Mouse (Mus musculus) ovary, postnatal 10 days (tissue): ENCODE measurements around the gene Kazn.
A peak's percentile ranks its signal among the peaks of the same experiment; 100 is the strongest.

Experiments
- DNase-seq: peaks from one replicate; pipeline ENCODE4 v3.0.0; 2022; ENCODE audit warnings: low spot score

Kazn gene

GRCm38 (mm10) chr4:142239240-142240126 lies at the start of gene Kazn:
TSS of gene Kazn (minus strand) at chr4:142239401.
- peak; percentile 81 for DNase-seq

DNA sequence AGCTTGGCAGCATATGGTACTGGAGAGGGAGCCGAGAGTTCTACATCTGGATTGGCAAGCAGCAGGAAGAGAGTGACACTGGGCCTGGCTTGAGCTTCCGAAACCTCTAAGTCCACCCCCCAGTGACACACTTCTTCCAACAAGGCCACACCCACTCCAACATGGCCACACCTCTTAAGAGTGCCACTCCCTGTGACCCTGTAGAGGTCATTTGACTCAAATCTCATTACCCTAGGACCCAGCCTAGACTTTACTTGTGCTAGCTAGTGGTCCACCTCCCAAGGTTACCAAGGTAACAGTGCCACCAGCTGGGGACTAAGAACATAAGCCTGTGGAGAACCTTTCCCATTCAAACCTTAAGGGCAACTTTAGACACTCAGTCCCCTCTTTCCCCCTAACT lies 46.3 kb upstream of the Kazn start:
- no peak for DNase-seq

- DNase-seq: no peak
Observed at GRCm38 (mm10) chr4:142283867-142284266, 44.7 kb upstream of the Kazn start.

GRCm38 (mm10) chr4:142278197-142278575 lies 39.0 kb upstream of the Kazn start:
- no peak for DNase-seq

DNA sequence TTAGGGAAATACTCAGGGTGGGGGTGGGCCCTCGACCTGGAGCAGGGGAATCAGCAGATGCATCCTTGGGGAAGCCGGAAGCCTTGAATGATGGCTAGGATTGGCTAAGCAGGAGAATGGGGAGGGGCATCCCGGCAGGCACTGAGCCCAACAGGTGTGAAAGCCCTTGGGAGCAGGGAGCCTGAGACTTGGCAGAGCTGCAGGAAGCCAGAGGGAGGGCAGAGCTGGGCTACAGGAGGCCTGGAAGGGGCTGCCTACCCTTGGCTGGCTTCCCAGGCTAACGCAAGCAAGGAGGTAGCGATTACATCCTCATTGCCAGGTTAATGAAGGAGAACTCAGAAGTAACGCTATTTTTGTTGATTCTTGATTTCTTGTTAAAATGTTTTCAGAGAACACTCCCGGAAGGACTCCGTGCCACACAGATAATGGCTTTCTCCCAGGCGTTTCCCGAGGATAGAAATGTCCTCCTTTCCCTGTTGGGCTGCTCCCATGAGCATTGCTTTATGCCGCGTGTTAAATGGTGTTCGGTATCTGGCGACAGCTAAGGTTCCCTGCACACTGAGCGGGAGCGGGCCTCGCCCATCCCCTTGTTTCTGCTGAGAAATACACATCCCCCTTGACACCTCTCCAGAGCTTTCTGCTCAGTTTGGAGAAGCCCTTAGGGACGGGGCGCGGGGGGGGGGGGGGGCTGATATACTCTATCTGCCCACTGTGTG lies 38.4 kb upstream of the Kazn start:
- peak; percentile 15 for DNase-seq

DNA sequence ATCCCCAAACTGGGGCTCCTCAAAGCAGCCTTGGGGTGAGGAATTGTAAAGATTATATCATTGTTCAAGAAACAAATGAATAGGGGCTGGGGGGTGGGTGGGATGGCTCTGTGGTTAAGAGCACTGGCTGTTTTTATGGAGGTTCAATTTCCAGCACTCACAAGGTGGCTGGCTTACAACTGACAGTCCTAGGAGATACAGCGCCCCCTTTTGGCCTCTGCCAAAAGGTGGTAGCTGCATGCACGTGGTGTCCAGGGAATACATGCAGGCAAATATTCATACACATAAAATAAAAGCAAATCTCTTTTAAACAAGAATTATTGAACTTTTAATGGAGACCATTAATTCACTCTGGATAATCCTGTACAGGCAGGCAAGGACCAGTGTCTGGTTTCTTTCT lies 36.0 kb upstream of the Kazn start:
- DNase-seq: no peak

DNA sequence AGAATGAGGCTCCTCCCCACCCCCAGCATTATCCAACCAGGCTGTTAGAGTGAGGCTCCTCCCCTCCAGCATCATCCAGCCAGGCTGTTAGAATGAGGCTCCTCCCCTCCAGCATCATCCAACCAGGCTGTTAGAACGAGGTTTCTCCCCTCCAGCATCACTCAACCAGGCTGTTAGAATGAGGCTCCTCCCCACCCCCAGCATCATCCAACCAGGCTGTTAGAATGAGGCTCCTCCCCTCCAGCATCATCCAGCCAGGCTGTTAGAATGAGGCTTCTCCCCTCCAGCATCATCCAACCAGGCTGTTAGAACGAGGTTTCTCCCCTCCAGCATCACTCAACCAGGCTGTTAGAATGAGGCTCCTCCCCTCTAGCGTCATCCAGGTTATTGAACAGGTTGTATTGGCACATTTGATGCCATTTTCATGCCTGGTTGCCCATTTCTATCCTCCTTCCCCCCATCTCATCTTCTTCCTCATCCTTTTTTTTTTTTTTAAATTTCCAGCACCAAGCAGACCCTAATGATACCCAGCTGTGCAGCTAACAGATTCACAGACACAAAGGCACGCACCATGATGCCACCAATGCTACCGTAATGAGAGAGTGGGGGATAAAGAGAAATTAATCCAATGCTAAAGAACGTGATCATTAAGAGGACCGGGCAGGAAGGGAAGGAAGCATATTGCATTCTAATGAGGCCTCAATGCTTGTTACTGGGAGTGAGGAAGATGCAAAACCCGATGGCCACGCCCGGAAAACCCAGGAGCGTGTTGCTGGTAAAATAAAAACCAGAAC lies 35.4 kb upstream of the Kazn start:
- no peak for DNase-seq

GRCm38 (mm10) chr4:142271506-142271905 lies 32.3 kb upstream of the Kazn start:
- no peak for DNase-seq

DNA sequence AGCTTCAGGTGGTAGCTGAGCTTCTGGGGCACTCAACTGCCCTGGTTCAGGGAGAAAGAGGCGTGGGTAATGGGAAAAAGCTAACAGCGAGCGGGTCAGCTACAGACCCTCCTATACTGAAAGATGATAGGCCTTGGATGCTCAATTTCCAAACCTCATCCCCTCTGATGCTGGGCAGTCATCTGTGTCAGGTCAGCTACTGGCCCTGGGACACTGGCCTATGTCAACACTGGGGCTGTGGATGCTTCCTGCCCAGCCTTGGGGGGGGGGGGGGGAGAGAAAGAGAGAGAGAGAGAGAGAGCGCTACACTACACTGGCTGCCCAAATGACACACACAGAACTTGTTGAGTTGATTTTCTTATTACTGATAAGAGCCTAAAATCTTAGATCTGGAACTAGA lies 28.6 kb upstream of the Kazn start:
- no peak for DNase-seq

GRCm38 (mm10) chr4:142267348-142267819 lies 28.2 kb upstream of the Kazn start:
- DNase-seq: no peak

DNA sequence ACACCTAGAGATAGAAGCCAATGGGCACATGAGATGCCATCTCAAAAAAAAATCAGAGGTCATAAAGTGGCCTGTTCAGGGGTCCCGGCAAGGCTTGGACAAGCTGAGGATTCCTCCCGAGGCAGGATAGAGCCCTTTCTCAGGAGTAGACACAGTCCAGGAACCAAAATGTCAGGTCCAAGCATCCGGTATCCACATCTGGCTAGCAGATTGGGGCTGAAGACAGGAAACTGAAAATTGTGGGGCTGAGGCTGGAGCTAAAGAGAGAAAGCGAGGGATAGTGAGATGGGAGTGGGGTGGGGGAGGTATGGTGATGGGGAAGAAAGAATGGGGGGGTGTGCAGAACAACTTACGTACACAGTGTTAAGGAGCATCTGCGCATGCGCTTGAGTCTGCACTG lies 25.1 kb upstream of the Kazn start:
- no peak for DNase-seq

- no peak for DNase-seq
Observed at GRCm38 (mm10) chr4:142261725-142262124, 22.5 kb upstream of the Kazn start.

DNA sequence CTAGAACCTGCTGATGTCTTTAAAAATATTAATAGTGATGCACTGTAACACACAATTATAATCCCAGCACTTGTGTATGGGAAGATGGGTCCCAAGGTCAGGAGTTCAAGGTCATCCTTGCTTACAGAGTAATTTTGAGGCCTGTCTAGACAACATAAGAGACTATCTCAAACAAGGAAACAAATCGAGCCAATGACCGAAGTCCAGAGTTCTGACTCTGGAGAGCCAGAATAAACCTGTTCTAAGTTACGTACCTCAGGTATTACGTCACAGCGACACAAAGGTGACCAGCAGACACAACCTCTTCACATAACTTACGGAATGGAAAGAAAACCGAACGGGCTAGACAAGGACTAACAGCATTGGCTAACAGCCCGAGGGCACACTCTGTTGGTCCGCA lies 19.5 kb upstream of the Kazn start:
- DNase-seq: no peak

GRCm38 (mm10) chr4:142254088-142254487 lies 14.9 kb upstream of the Kazn start:
- DNase-seq: no peak

- no peak for DNase-seq
Observed at GRCm38 (mm10) chr4:142251471-142252354, 12.5 kb upstream of the Kazn start.

- no peak for DNase-seq
Observed at GRCm38 (mm10) chr4:142250054-142250453, 10.9 kb upstream of the Kazn start.

DNA sequence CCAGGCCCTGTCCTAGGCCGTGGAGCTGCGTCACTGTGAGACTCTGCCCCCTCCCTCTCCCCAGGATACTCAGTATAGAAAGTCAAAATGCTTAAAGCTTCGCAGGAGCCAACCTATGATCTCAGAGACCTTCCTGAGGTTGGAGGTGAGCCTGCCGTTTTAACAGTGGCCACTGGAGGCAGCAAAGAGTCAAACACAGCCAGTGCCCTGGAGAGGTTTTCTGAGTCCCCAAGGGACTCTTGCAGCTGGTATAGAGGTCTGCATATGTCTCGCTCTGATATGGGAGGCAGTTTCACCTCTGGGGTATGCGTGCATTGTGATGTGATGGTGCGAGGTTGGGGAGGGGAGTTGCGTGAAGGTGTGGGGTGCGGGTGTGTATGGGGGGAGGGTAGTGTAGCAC lies 10.2 kb upstream of the Kazn start:
- DNase-seq: no peak

DNA sequence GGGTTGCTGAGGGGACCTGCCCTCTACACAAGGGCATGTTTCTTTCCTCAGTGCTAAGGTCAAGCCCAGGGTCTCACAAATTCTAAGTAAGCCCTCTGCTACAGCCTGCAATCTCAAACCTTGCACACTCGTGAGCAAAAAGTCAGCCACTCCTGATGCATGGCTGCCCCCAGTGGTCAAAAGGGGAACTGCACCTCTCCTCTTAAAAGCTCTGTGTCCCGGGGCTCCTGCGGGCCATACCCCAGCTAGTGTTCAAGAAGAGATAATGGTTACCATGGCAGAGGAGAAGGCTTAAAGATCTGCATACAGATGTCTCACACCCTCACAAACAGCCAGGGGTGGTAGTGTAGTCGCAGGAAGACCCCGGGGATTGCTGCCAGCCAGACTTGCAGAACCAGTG lies 9.2 kb upstream of the Kazn start:
- peak; percentile 75 for DNase-seq

GRCm38 (mm10) chr4:142246698-142247097 lies 7.5 kb upstream of the Kazn start:
- no peak for DNase-seq

DNA sequence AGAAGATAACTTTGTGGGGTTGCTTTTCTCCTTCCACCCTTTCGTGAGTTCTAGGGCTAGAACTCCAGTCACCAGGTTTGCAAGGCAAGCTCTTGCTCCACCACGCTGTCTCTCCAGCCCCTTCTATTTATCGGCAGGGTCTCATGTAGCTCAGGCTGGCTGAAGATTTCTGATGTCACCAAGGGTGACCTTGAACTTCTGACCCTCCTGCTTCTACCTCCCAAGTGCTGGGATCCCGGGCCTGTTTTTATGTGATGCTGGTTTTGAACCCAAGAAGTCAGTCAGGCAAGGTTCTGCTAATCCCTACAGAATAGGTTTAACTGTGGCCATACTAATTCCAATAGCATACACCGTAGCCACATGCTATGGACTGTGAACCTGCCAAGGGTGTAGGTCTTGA lies 5.4 kb upstream of the Kazn start:
- DNase-seq: no peak

DNA sequence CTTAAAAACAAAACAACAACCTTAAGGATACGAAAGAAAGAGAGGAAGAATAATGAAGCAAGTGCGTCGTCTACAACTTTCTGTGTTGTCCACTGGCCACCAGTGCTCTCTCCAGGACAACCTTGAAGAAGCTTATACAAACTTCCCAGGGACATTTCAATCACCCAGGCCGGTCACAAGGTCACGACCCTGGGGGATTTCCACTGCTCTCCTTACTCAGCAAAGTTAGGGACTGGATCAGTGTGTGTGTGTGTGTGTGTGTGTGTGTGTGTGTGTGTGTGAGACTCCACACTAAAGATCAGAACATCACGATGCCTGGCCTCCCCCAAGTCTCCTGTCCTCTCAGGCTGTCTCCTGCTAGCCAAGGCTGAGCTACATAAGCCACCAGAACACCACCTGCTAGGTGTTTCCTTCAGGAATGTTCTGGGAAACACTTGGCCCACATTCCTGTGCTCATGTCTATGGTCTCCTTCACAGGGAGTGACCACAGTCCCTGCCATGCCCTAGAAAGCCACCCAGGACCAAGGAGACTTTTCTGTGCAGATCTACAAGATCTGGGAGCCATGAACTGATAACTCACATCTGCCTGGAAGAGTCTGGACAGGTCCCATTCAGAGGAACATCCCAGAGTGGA lies 3.7 kb upstream of the Kazn start:
- DNase-seq: no peak
